In the genomic region with DNA sequence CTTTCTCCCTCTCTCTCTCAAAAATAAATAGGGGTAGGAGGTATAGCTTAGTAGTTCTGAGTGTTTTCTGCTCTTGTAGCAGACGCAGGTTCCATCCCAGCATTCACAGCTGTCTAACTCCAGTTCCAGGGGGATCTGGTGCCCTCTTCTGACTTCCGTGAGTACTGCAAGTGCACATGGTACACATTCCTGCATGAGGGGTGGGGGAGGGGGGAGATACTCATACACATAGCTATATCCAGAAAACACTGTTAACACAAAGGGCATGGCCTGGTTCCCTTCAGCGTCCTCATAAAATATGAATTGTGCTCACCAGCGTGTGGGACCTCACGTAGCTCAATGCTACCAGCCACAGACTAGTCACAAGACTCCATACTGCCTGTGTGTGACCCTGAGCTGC, we compare ENCODE assay signal across 13 mouse cellular contexts. TPM values are rescaled to one million over a fixed set of nuclear protein-coding genes. Genes with fewer than 3 reads are reported as not detected.
A peak's percentile ranks its signal among the peaks of the same experiment; 100 is the strongest.
DNase-seq lines count a peak whose midpoint lies in the region; ATAC-seq and TF ChIP-seq lines count a peak whose summit lies in the region.
"Had no signal": no experiment of that assay in that cellular context is flagged by ENCODE, and none has a peak within 500 bp of the region (broad histone marks: within the 10 kb centered on the region; RNA-seq: fewer than 3 reads in every experiment).

No protein-coding gene starts in this region.

- TF ChIP-seq EP300 in stomach, postnatal 0 days (optimal IDR thresholded peaks at IDR 0.05) = no peak

- no peaks in the 10 kb centered on the region for H3K4me1 ChIP-seq in kidney, postnatal 0 days (replicated peaks; ENCODE audit: insufficient read depth, low read length)
- H3K4me1 ChIP-seq in kidney, embryonic 16.5 days (ENCODE audit: insufficient read depth, low read length) = no peaks in the 10 kb centered on the region
- H3K4me1 ChIP-seq in midbrain, embryonic 14.5 days (ENCODE audit: control insufficient read depth, insufficient read depth, low read length) = no peaks in the 10 kb centered on the region
- H3K4me1 ChIP-seq in midbrain, embryonic 13.5 days (replicated peaks) = 0 out of 2 replicates have a peak, but pooled peaks cover 2% of the 10 kb centered on the region
- H3K4me1 ChIP-seq in stomach, postnatal 0 days (replicated peaks; ENCODE audit: control insufficient read depth, insufficient read depth) = no peaks in the 10 kb centered on the region

- H3K4me2 ChIP-seq in kidney, postnatal 0 days (ENCODE audit: low read length) = no peak overlapping the region
- H3K4me2 ChIP-seq in kidney, embryonic 16.5 days (replicated peaks; ENCODE audit: low read depth, low read length) = no peak overlapping the region
- H3K4me2 ChIP-seq in midbrain, embryonic 14.5 days (ENCODE audit: low read length) = no peak overlapping the region
- H3K4me2 ChIP-seq in midbrain, embryonic 13.5 days (replicated peaks) = no peak overlapping the region
- no peak overlapping the region for H3K4me2 ChIP-seq in stomach, postnatal 0 days (replicated peaks; ENCODE audit: low read depth)

- ATAC-seq in kidney, postnatal 0 days (replicated peaks; ENCODE audit: low FRiP score, low read depth) = no peak
- no peak for ATAC-seq in kidney, embryonic 16.5 days (ENCODE audit: low FRiP score, low TSS enrichment)
- no peak for ATAC-seq in midbrain, embryonic 14.5 days (ENCODE audit: low FRiP score, low TSS enrichment)
- no peak; the same call in 1 of the 2 replicates for ATAC-seq in midbrain, embryonic 13.5 days
- ATAC-seq in stomach, postnatal 0 days (ENCODE audit: low FRiP score, low TSS enrichment) = no peak
- no peak for ATAC-seq in CD4-positive, CD25-positive, alpha-beta regulatory T cell, adult 4 months

- DNase-seq in kidney, postnatal 0 days (ENCODE audit: low spot score) = peak; percentile 15
- DNase-seq in midbrain, embryonic 14.5 days = peak; percentile 58
- peak; percentile 69 for DNase-seq in embryo, embryonic 10.5 days (ENCODE audit: low spot score)
- peak; percentile 30 for DNase-seq in stomach, postnatal 0 days (ENCODE audit: low spot score)
- DNase-seq: adrenal gland, postnatal 25 days; cerebellum, adult 9-10 months; kidney, adult 8-10 months; right cerebral cortex, postnatal 14 days had no signal

- H3K36me3 ChIP-seq in kidney, postnatal 0 days (ENCODE audit: insufficient read depth, low read length) = no peaks in the 10 kb centered on the region
- H3K36me3 ChIP-seq in kidney, embryonic 16.5 days (ENCODE audit: insufficient read depth, low read length) = no peaks in the 10 kb centered on the region
- H3K36me3 ChIP-seq in midbrain, embryonic 14.5 days (ENCODE audit: control insufficient read depth, insufficient read depth, low read length) = no peaks in the 10 kb centered on the region
- no peaks in the 10 kb centered on the region for H3K36me3 ChIP-seq in midbrain, embryonic 13.5 days
- H3K36me3 ChIP-seq in stomach, postnatal 0 days (ENCODE audit: control insufficient read depth, insufficient read depth, low read length) = no peaks in the 10 kb centered on the region

- H3K27me3 ChIP-seq in kidney, postnatal 0 days (ENCODE audit: insufficient read depth, low read length) = no peaks in the 10 kb centered on the region
- H3K27me3 ChIP-seq in kidney, embryonic 16.5 days (ENCODE audit: insufficient read depth, low read length) = no peaks in the 10 kb centered on the region
- H3K27me3 ChIP-seq in midbrain, embryonic 14.5 days (ENCODE audit: control insufficient read depth, insufficient read depth, low read length) = no peaks in the 10 kb centered on the region
- H3K27me3 ChIP-seq in midbrain, embryonic 13.5 days = no peaks in the 10 kb centered on the region
- H3K27me3 ChIP-seq in stomach, postnatal 0 days (ENCODE audit: control insufficient read depth, insufficient read depth, low read length) = no peaks in the 10 kb centered on the region

- 74% methylated on average over 5 of the region's 5 CpGs for WGBS in kidney, postnatal 0 days
- 77% methylated on average over 5 of the region's 5 CpGs for WGBS in kidney, embryonic 16.5 days
- WGBS in midbrain, embryonic 14.5 days = 81% methylated on average over 5 of the region's 5 CpGs
- WGBS in midbrain, embryonic 13.5 days = 69% methylated on average over 5 of the region's 5 CpGs
- WGBS in stomach, postnatal 0 days = 68% methylated on average over 5 of the region's 5 CpGs

- TF ChIP-seq CTCF in kidney, postnatal 0 days (IDR thresholded peaks at IDR 0.05; ENCODE audit: low read depth) = peak; percentile 57
- peak; percentile 63 for TF ChIP-seq CTCF in stomach, postnatal 0 days (IDR thresholded peaks at IDR 0.05; ENCODE audit: low read depth)

- no peaks in the 10 kb centered on the region for H3K9me3 ChIP-seq in kidney, postnatal 0 days (replicated peaks; ENCODE audit: low read length)
- no peaks in the 10 kb centered on the region for H3K9me3 ChIP-seq in kidney, embryonic 16.5 days (ENCODE audit: low read length)
- no peaks in the 10 kb centered on the region for H3K9me3 ChIP-seq in midbrain, embryonic 14.5 days (ENCODE audit: control insufficient read depth, low read length)
- H3K9me3 ChIP-seq in midbrain, embryonic 13.5 days = no peaks in the 10 kb centered on the region
- H3K9me3 ChIP-seq in stomach, postnatal 0 days (ENCODE audit: control insufficient read depth, low read length) = no peaks in the 10 kb centered on the region

- no peak overlapping the region for H3K9ac ChIP-seq in kidney, postnatal 0 days (ENCODE audit: low read depth, low read length)
- H3K9ac ChIP-seq in kidney, embryonic 16.5 days (replicated peaks; ENCODE audit: low read length) = no peak overlapping the region
- no peak overlapping the region for H3K9ac ChIP-seq in midbrain, embryonic 14.5 days (replicated peaks; ENCODE audit: low read length)
- H3K9ac ChIP-seq in midbrain, embryonic 13.5 days (replicated peaks) = no peak overlapping the region
- H3K9ac ChIP-seq in stomach, postnatal 0 days (ENCODE audit: low read length) = no peak overlapping the region

- H3K4me3 ChIP-seq in kidney, postnatal 0 days (replicated peaks; ENCODE audit: low read depth, low read length) = no peak overlapping the region
- H3K4me3 ChIP-seq in kidney, embryonic 16.5 days (ENCODE audit: low read length) = no peak overlapping the region
- no peak overlapping the region for H3K4me3 ChIP-seq in midbrain, embryonic 14.5 days (replicated peaks; ENCODE audit: low read depth, low read length)
- H3K4me3 ChIP-seq in midbrain, embryonic 13.5 days (replicated peaks) = no peak overlapping the region
- no peak overlapping the region for H3K4me3 ChIP-seq in stomach, postnatal 0 days (ENCODE audit: low read depth, low read length)

- no peak overlapping the region for H3K27ac ChIP-seq in kidney, postnatal 0 days
- H3K27ac ChIP-seq in kidney, embryonic 16.5 days (ENCODE audit: low read length) = no peak overlapping the region
- H3K27ac ChIP-seq in midbrain, embryonic 14.5 days (replicated peaks; ENCODE audit: low read depth, low read length) = no peak overlapping the region
- no peak overlapping the region for H3K27ac ChIP-seq in midbrain, embryonic 13.5 days
- H3K27ac ChIP-seq in stomach, postnatal 0 days (replicated peaks) = no peak overlapping the region

RNA-seq across cellular contexts. Expression of a gene that starts 27.0 kb away (rescaled TPM):
- polyA plus RNA-seq in kidney, postnatal 0 days (2015; fragmentation: Nextera tagmentation; extraction: Ambion mirVana) = not detected in 2 replicates
- polyA plus RNA-seq in kidney, embryonic 16.5 days (2015; fragmentation: Nextera tagmentation; extraction: Ambion mirVana) = 0.05 TPM in 1 of 2 replicates, not detected in the other
- polyA plus RNA-seq in midbrain, embryonic 14.5 days (2014; fragmentation: Nextera tagmentation; extraction: Ambion mirVana) = 0.20 and 0.38 TPM in 2 replicates
- polyA plus RNA-seq in midbrain, embryonic 13.5 days (2015; fragmentation: Nextera tagmentation; extraction: Ambion mirVana) = 0.14 and 0.27 TPM in 2 replicates
- not detected in 2 replicates for polyA plus RNA-seq in stomach, postnatal 0 days (2015; fragmentation: Nextera tagmentation; extraction: Ambion mirVana)
- polyA plus RNA-seq in CD4-positive, CD25-positive, alpha-beta regulatory T cell, adult 4 months (2017; shearing (Covaris generic)) = under 1 TPM in 1 of 2 experiments, not detected in 1; 0.11 TPM
- polyA plus RNA-seq: heart, embryonic 16.5 days; lung, embryonic 16.5 days had no signal

Comparison
In these comparisons a context has a peak if more than half of its experiments do, and no peak if none do; other contexts are left out.
1. DNase-seq: peak in every context shown above with its lines; median percentile 69 in embryo, embryonic 10.5 days; 58 in midbrain, embryonic 14.5 days; 30 in stomach, postnatal 0 days; 15 in kidney, postnatal 0 days.